Mouse (Mus musculus) heart, embryonic 11.5 days (tissue): ENCODE results near the gene C330007P06Rik. TPM values are rescaled to one million over a fixed set of nuclear protein-coding genes. Genes with fewer than 3 reads are reported as not detected.

Experiments used
- ATAC-seq: fragments of 200-750 bp; cut with Nextera tagmentation; replicated peaks from 2 replicates; pipeline ENCODE4 v1.8.0; 2017; ENCODE audit warnings: moderate library complexity; ENCODE audit not compliant: insufficient number of reproducible peaks, low FRiP score, low TSS enrichment
- H3K27ac ChIP-seq: fragments of 300-500 bp; sonication (generic); 2 replicates; pipeline ENCODE4 v1.5.1; 2014; ENCODE audit warnings: mild to moderate bottlenecking, low read depth, low read length
- H3K27me3 ChIP-seq: fragments of 300-500 bp; sonication (generic); 2 replicates; pipeline ENCODE4 v1.6.1; 2014; ENCODE audit warnings: mild to moderate bottlenecking, low read length, mixed read lengths; ENCODE audit not compliant: control insufficient read depth, insufficient read depth
- H3K36me3 ChIP-seq: fragments of 300-500 bp; sonication (generic); 2 replicates; pipeline ENCODE4 v1.6.1; 2014; ENCODE audit warnings: mild to moderate bottlenecking, low read length, moderate library complexity, mixed read lengths; ENCODE audit not compliant: control insufficient read depth, insufficient read depth
- H3K4me1 ChIP-seq: fragments of 300-500 bp; sonication (generic); 2 replicates; pipeline ENCODE4 v1.6.1; 2014; ENCODE audit warnings: low read length; ENCODE audit not compliant: control insufficient read depth, insufficient read depth
- H3K4me2 ChIP-seq: fragments of 300-500 bp; sonication (generic); 2 replicates; pipeline ENCODE4 v1.6.1; 2014; ENCODE audit warnings: mild to moderate bottlenecking, moderate library complexity
- H3K4me3 ChIP-seq: fragments of 300-500 bp; sonication (generic); 2 replicates; pipeline ENCODE4 v1.5.1; 2014; ENCODE audit warnings: low read depth, low read length
- H3K9ac ChIP-seq: fragments of 300-500 bp; sonication (generic); 2 replicates; pipeline ENCODE4 v1.6.1; 2014; ENCODE audit warnings: mild to moderate bottlenecking, low read depth, low read length, moderate library complexity
- H3K9me3 ChIP-seq: fragments of 300-500 bp; sonication (generic); replicated peaks from 2 replicates; pipeline ENCODE4 v1.6.1; 2016; ENCODE audit warnings: low read length; ENCODE audit not compliant: control insufficient read depth
- WGBS: fragments of 180-500 bp; shearing (Covaris S2); extraction: QIAGEN DNeasy Blood & Tissue Kit; methylation state at CpG from one replicate; pipeline ENCODE4 v1.1.7; 2014; ENCODE audit not compliant: insufficient replicate concordance; 5-methylcytosine and 5-hydroxymethylcytosine counted together
- polyA plus RNA-seq: library from polyadenylated mRNA; unstranded; fragments of >200 nt; fragmentation: Nextera tagmentation; extraction: Ambion mirVana; gene quantifications from 2 replicates; pipeline ENCODE4 v1.2.1, GENCODE M21; 2014

The C330007P06Rik gene
- polyA plus RNA-seq: 23.4 and 27.9 TPM in 2 replicates

- H3K27ac ChIP-seq: peak within 1 kb of the TSS; percentile 70
- H3K4me1 ChIP-seq: no peaks in the 10 kb centered on the region
- H3K9ac ChIP-seq: peak within 1 kb of the TSS; percentile 79
- ATAC-seq: peak; percentile 22; the same call in 1 of the 2 replicates
- peak within 1 kb of the TSS; percentile 69 for H3K4me3 ChIP-seq
- H3K9me3 ChIP-seq: no peaks in the 10 kb centered on the region
- H3K36me3 ChIP-seq: no peaks in the 10 kb centered on the region
- peak within 1 kb of the TSS; percentile 67 for H3K4me2 ChIP-seq
- no peaks in the 10 kb centered on the region for H3K27me3 ChIP-seq
- 21% methylated on average over 8 of the region's 8 CpGs for WGBS
These were observed at the start of gene C330007P06Rik, which contains the start of gene Ube2a for GRCm38 (mm10) chrX:36873765-36874164. TSS of gene C330007P06Rik (minus strand) at chrX:36874111. TSS of gene Ube2a (plus strand) at chrX:36873900.

DNA sequence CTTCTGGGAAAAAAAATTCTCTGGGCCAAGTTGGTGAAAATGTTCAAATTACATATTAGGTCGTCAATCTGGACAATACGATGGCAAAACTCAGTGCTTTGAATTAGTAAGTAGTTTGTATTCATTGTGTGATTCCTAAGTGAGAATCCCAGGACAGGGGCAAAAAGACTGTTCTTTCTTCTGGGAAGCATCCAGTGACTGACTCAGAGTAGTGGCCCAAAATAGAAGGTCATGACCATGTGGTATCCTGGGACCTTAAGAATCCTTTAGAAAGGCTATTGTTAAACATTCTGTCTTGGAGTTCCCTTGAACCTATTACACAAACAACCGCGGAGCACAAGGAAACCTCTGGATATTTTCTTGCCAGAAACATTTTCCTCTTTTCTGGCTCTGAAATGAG is 47.4 kb upstream of the C330007P06Rik start:
- H3K36me3 ChIP-seq: no peaks in the 10 kb centered on the region
- H3K9me3 ChIP-seq: no peaks in the 10 kb centered on the region
- H3K9ac ChIP-seq: no peak overlapping the region
- no peak overlapping the region for H3K4me3 ChIP-seq
- WGBS: 83% methylated on average over 4 of the region's 4 CpGs
- no peak overlapping the region for H3K27ac ChIP-seq
- no peak overlapping the region for H3K4me2 ChIP-seq
- H3K4me1 ChIP-seq: no peaks in the 10 kb centered on the region
- ATAC-seq: no peak
- H3K27me3 ChIP-seq: no peaks in the 10 kb centered on the region

GRCm38 (mm10) chrX:36917749-36918148 is 43.8 kb upstream of the C330007P06Rik start:
- no peaks in the 10 kb centered on the region for H3K4me1 ChIP-seq
- no peak overlapping the region for H3K9ac ChIP-seq
- H3K36me3 ChIP-seq: no peaks in the 10 kb centered on the region
- WGBS: 81% methylated on average over 1 of the region's 1 CpGs
- H3K27ac ChIP-seq: no peak overlapping the region
- H3K9me3 ChIP-seq: no peaks in the 10 kb centered on the region
- no peaks in the 10 kb centered on the region for H3K27me3 ChIP-seq
- no peak overlapping the region for H3K4me3 ChIP-seq
- H3K4me2 ChIP-seq: no peak overlapping the region
- no peak for ATAC-seq

GRCm38 (mm10) chrX:36911343-36911742 is 37.4 kb upstream of the C330007P06Rik start:
- Histone ChIP-seq H3K27me3 (no peaks in the 10 kb centered on the region), H3K27ac (no peak overlapping the region), H3K4me1 (no peaks in the 10 kb centered on the region), H3K36me3 (no peaks in the 10 kb centered on the region), H3K9ac (no peak overlapping the region), H3K4me2 (no peak overlapping the region), H3K9me3 (no peaks in the 10 kb centered on the region), H3K4me3 (no peak overlapping the region)
- WGBS: 38% methylated on average over 12 of the region's 12 CpGs
- no peak for ATAC-seq

DNA sequence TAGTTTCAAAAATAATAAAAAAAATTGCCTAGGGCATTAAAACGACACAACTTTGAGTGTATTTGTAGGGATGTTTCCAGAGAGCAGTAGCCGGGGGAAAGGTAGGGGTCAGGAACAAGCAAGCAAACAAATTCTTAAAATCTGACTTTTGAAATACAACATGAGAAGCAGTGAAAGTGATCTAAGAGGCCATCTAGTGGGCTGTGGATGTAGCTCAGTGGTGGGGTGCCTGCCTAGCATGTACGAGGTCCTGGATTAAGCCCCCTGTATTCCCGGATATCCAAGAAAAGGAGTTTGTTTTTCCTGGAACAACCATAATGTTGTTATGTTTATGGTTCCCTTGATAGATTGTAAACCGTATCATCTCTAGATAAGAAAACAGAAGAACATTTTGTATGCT is 32.6 kb upstream of the C330007P06Rik start:
- Histone ChIP-seq H3K9ac (no peak overlapping the region), H3K27me3 (no peaks in the 10 kb centered on the region), H3K36me3 (no peaks in the 10 kb centered on the region), H3K4me2 (no peak overlapping the region), H3K4me1 (no peaks in the 10 kb centered on the region), H3K27ac (no peak overlapping the region), H3K9me3 (no peaks in the 10 kb centered on the region), H3K4me3 (no peak overlapping the region)
- no peak for ATAC-seq
- WGBS: 34% methylated on average over 5 of the region's 5 CpGs

DNA sequence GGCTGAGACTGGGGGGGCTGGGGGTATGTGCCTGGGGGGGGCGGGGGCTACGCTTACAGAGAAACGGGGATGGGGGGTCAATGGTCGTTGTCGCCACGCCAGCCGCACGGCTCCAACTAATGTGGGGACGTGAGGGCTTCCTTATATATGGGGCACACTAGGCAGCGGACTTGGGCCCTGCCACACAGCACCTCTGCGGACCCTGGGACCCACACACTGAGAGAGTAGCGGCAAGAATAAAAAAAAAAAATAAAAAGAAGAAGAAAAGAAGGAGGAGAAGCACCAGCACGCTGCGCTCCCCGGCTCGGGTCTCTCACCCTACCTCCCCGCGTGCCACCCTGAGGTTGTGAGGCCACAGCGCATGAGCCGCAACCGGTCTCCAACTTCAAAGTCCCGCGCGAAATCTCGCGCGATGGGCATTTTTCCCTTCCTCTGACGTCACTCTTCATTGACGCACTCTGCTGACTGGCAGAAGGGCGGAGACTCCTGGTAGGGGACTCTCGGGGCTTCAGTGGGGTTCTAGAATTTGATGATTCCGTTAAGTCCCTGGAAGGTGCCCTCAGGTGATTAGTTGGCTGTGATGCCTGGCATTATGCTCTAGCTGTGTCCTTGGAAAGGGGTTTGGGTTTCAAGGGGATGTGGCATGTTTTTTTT is 29.3 kb upstream of the C330007P06Rik start:
- Histone ChIP-seq H3K27me3 (no peaks in the 10 kb centered on the region), H3K36me3 (no peaks in the 10 kb centered on the region), H3K27ac (peak overlapping the region; percentile 64), H3K4me3 (peak overlapping the region; percentile 55), H3K4me2 (peak overlapping the region; percentile 65), H3K4me1 (no peaks in the 10 kb centered on the region), H3K9ac (peak overlapping the region; percentile 75), H3K9me3 (no peaks in the 10 kb centered on the region)
- WGBS: 14% methylated on average over 32 of the region's 32 CpGs
- ATAC-seq: peak; percentile 92

GRCm38 (mm10) chrX:36902321-36903114 is 28.6 kb upstream of the C330007P06Rik start, which contains the start of gene Nkrf:
TSS of gene Nkrf (minus strand) at chrX:36902899.
- Histone ChIP-seq H3K4me2 (peak within 1 kb of the TSS; percentile 65), H3K9ac (peak within 1 kb of the TSS; percentile 75), H3K36me3 (no peaks in the 10 kb centered on the region), H3K27ac (peak within 1 kb of the TSS; percentile 64), H3K4me3 (peak within 1 kb of the TSS; percentile 55), H3K4me1 (no peaks in the 10 kb centered on the region), H3K9me3 (no peaks in the 10 kb centered on the region), H3K27me3 (no peaks in the 10 kb centered on the region)
- ATAC-seq: peak; percentile 49
- 19% methylated on average over 30 of the region's 47 CpGs for WGBS

DNA sequence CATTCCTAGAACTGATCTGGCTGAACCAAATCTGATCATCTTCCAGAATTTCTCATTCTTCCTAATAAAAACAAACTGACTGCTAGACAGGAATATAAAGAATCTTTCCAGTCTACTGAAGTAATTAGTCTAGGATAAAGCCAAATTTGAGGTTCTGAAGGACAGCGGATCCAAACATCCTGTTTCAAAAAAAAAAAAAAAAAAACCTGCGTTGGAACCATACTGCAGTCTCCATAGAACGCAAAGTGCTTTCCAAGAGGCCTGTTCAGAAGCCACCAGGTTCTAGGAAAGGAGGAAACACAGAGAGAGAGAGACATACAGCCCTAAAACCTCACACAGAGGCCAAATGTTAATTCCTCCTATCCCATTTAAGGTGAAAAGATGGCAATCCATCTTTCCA is 27.7 kb upstream of the C330007P06Rik start:
- 46% methylated on average over 3 of the region's 3 CpGs for WGBS
- H3K4me2 ChIP-seq: peak overlapping the region; percentile 65
- no peak overlapping the region for H3K9ac ChIP-seq
- no peaks in the 10 kb centered on the region for H3K36me3 ChIP-seq
- ATAC-seq: no peak
- no peaks in the 10 kb centered on the region for H3K9me3 ChIP-seq
- H3K4me1 ChIP-seq: no peaks in the 10 kb centered on the region
- H3K27me3 ChIP-seq: no peaks in the 10 kb centered on the region
- H3K27ac ChIP-seq: no peak overlapping the region
- peak overlapping the region; percentile 55; the same call in 1 of the 2 replicates for H3K4me3 ChIP-seq
